Mouse (Mus musculus): ENCODE results near the gene Rsbn1. TPM values are rescaled to one million over a fixed set of nuclear protein-coding genes. Genes with fewer than 3 reads are reported as not detected.

The Rsbn1 gene
- polyA plus RNA-seq, 1 experiment: 3.0 TPM

- Histone ChIP-seq H3K4me3 (no peak overlapping the region), H3K4me2 (ENCODE audit: low read depth) (no peak overlapping the region), H3ac (ENCODE audit: control insufficient read depth, insufficient read length) (no peak overlapping the region), H3K79me2 (ENCODE audit: control insufficient read depth, insufficient read depth) (no peaks in the 10 kb centered on the region), H3K36me3 (ENCODE audit: control insufficient read depth, insufficient read depth) (peaks cover 23% of the 10 kb centered on the region), H3K27me3 (ENCODE audit: control insufficient read depth, insufficient read depth, insufficient read length) (no peaks in the 10 kb centered on the region)
- TF ChIP-seq MAX (IDR thresholded peaks at IDR 0.05; ENCODE audit: low read depth): no peak
Observed at GRCm38 (mm10) chr3:103985194-103985593, 71.3 kb downstream of the Rsbn1 start.

GRCm38 (mm10) chr3:103987831-103988432, 74.0 kb downstream of the Rsbn1 start:
- TF ChIP-seq MYOG (IDR thresholded peaks at IDR 0.05; ENCODE audit: control insufficient read depth in 1 of 3, insufficient read depth in 1 of 3, insufficient read length in 2 of 3, low read depth in 2 of 3): no peak
- no peak for TF ChIP-seq CEBPB (IDR thresholded peaks at IDR 0.05; ENCODE audit: insufficient read depth, poor library complexity, severe bottlenecking)
- no peak for TF ChIP-seq USF1 (IDR thresholded peaks at IDR 0.05; ENCODE audit: low read depth)
- no peak for TF ChIP-seq TCF3 (IDR thresholded peaks at IDR 0.05; ENCODE audit: insufficient read length, low read depth)
- no peak for TF ChIP-seq TCF12 (IDR thresholded peaks at IDR 0.05; ENCODE audit: insufficient read depth, poor library complexity, severe bottlenecking)
- TF ChIP-seq REST (IDR thresholded peaks at IDR 0.05; ENCODE audit: insufficient read depth, insufficient read length): no peak
- no peak for TF ChIP-seq MAX (IDR thresholded peaks at IDR 0.05; ENCODE audit: low read depth)
- TF ChIP-seq E2F4 (IDR thresholded peaks at IDR 0.05; ENCODE audit: insufficient read depth): no peak
- no peak for TF ChIP-seq SRF (IDR thresholded peaks at IDR 0.05; ENCODE audit: control insufficient read depth, insufficient read length, low read depth)
- TF ChIP-seq POLR2AphosphoS2 (IDR thresholded peaks at IDR 0.05; ENCODE audit: insufficient read length, low read depth): no peak
- TF ChIP-seq MYOD1 (IDR thresholded peaks at IDR 0.05; ENCODE audit: control insufficient read depth in 1 of 3, insufficient read length in 2 of 3, low read depth in 2 of 3): no peak
- no peak for TF ChIP-seq POLR2A (IDR thresholded peaks at IDR 0.05; ENCODE audit: insufficient read length, low read depth)
- Histone ChIP-seq H3K4me2 (ENCODE audit: low read depth) (no peak overlapping the region), H3K36me3 (ENCODE audit: control insufficient read depth, insufficient read depth) (peaks cover 38% of the 10 kb centered on the region), H3K27me3 (ENCODE audit: control insufficient read depth, insufficient read depth, insufficient read length) (no peaks in the 10 kb centered on the region), H3ac (ENCODE audit: control insufficient read depth, insufficient read length) (no peak overlapping the region), H3K4me3 (no peak overlapping the region), H3K79me2 (ENCODE audit: control insufficient read depth, insufficient read depth) (no peaks in the 10 kb centered on the region)

- H3K36me3 ChIP-seq (ENCODE audit: control insufficient read depth, insufficient read depth): peaks cover 43% of the 10 kb centered on the region
- no peak overlapping the region for H3ac ChIP-seq (ENCODE audit: control insufficient read depth, insufficient read length)
- no peak overlapping the region for H3K4me3 ChIP-seq
- TF ChIP-seq TCF12 (IDR thresholded peaks at IDR 0.05; ENCODE audit: insufficient read depth, poor library complexity, severe bottlenecking) (no peak), REST (IDR thresholded peaks at IDR 0.05; ENCODE audit: insufficient read depth, insufficient read length) (no peak), POLR2A (IDR thresholded peaks at IDR 0.05; ENCODE audit: insufficient read length, low read depth) (no peak), CEBPB (IDR thresholded peaks at IDR 0.05; ENCODE audit: insufficient read depth, poor library complexity, severe bottlenecking) (no peak), E2F4 (IDR thresholded peaks at IDR 0.05; ENCODE audit: insufficient read depth) (no peak), POLR2AphosphoS2 (IDR thresholded peaks at IDR 0.05; ENCODE audit: insufficient read length, low read depth) (no peak), TCF3 (IDR thresholded peaks at IDR 0.05; ENCODE audit: insufficient read length, low read depth) (no peak), SRF (IDR thresholded peaks at IDR 0.05; ENCODE audit: control insufficient read depth, insufficient read length, low read depth) (no peak), MYOD1 (IDR thresholded peaks at IDR 0.05; ENCODE audit: control insufficient read depth in 1 of 3, insufficient read length in 2 of 3, low read depth in 2 of 3) (no peak)
- no peaks in the 10 kb centered on the region for H3K27me3 ChIP-seq (ENCODE audit: control insufficient read depth, insufficient read depth, insufficient read length)
- H3K79me2 ChIP-seq (ENCODE audit: control insufficient read depth, insufficient read depth): no peaks in the 10 kb centered on the region
- no peak overlapping the region for H3K4me2 ChIP-seq (ENCODE audit: low read depth)
Observed at GRCm38 (mm10) chr3:103989352-103989751, 75.4 kb downstream of the Rsbn1 start.

GRCm38 (mm10) chr3:103991271-103991670, 77.4 kb downstream of the Rsbn1 start:
- Histone ChIP-seq H3K27me3 (ENCODE audit: control insufficient read depth, insufficient read depth, insufficient read length) (no peaks in the 10 kb centered on the region), H3K4me2 (ENCODE audit: low read depth) (no peak overlapping the region), H3K4me3 (no peak overlapping the region), H3K36me3 (ENCODE audit: control insufficient read depth, insufficient read depth) (peaks cover 35% of the 10 kb centered on the region), H3ac (ENCODE audit: control insufficient read depth, insufficient read length) (no peak overlapping the region), H3K79me2 (ENCODE audit: control insufficient read depth, insufficient read depth) (no peaks in the 10 kb centered on the region)
- TF ChIP-seq MAX (IDR thresholded peaks at IDR 0.05; ENCODE audit: low read depth) (no peak), POLR2AphosphoS2 (IDR thresholded peaks at IDR 0.05; ENCODE audit: insufficient read length, low read depth) (no peak), REST (IDR thresholded peaks at IDR 0.05; ENCODE audit: insufficient read depth, insufficient read length) (no peak), MYOD1 (IDR thresholded peaks at IDR 0.05; ENCODE audit: control insufficient read depth in 1 of 3, insufficient read length in 2 of 3, low read depth in 2 of 3) (no peak), USF1 (IDR thresholded peaks at IDR 0.05; ENCODE audit: low read depth) (no peak), TCF3 (IDR thresholded peaks at IDR 0.05; ENCODE audit: insufficient read length, low read depth) (no peak), MYOG (IDR thresholded peaks at IDR 0.05; ENCODE audit: control insufficient read depth in 1 of 3, insufficient read depth in 1 of 3, insufficient read length in 2 of 3, low read depth in 2 of 3) (no peak), SRF (IDR thresholded peaks at IDR 0.05; ENCODE audit: control insufficient read depth, insufficient read length, low read depth) (no peak), CEBPB (IDR thresholded peaks at IDR 0.05; ENCODE audit: insufficient read depth, poor library complexity, severe bottlenecking) (no peak), E2F4 (IDR thresholded peaks at IDR 0.05; ENCODE audit: insufficient read depth) (no peak), TCF12 (IDR thresholded peaks at IDR 0.05; ENCODE audit: insufficient read depth, poor library complexity, severe bottlenecking) (no peak), POLR2A (IDR thresholded peaks at IDR 0.05; ENCODE audit: insufficient read length, low read depth) (no peak)

- TF ChIP-seq REST (IDR thresholded peaks at IDR 0.05; ENCODE audit: insufficient read depth, insufficient read length) (no peak), E2F4 (IDR thresholded peaks at IDR 0.05; ENCODE audit: insufficient read depth) (no peak), SRF (IDR thresholded peaks at IDR 0.05; ENCODE audit: control insufficient read depth, insufficient read length, low read depth) (no peak), MAX (IDR thresholded peaks at IDR 0.05; ENCODE audit: low read depth) (no peak), MYOG (IDR thresholded peaks at IDR 0.05; ENCODE audit: control insufficient read depth in 1 of 3, insufficient read depth in 1 of 3, insufficient read length in 2 of 3, low read depth in 2 of 3) (no peak)
- Histone ChIP-seq H3K27me3 (ENCODE audit: control insufficient read depth, insufficient read depth, insufficient read length) (no peaks in the 10 kb centered on the region), H3ac (ENCODE audit: control insufficient read depth, insufficient read length) (no peak overlapping the region), H3K79me2 (ENCODE audit: control insufficient read depth, insufficient read depth) (no peaks in the 10 kb centered on the region), H3K36me3 (ENCODE audit: control insufficient read depth, insufficient read depth) (peaks cover 30% of the 10 kb centered on the region), H3K4me2 (ENCODE audit: low read depth) (no peak overlapping the region), H3K4me3 (no peak overlapping the region)
Observed at GRCm38 (mm10) chr3:103998724-103999123, 84.8 kb downstream of the Rsbn1 start.
